Mouse (Mus musculus) left cerebral cortex, postnatal 25 days (tissue): Measurements from ENCODE around the gene Tmem199. TPM values are rescaled to one million over a fixed set of nuclear protein-coding genes. Genes with fewer than 3 reads are reported as not detected.

Experiments used
- DNase-seq, 2 experiments: peaks; one replicate each; pipeline ENCODE4 v3.0.0; 2022; ENCODE audit warnings: low spot score in 2 of 2, mixed read lengths in 1 of 2
- intact Hi-C: fragments of 180-260 bp; cut with DNase I; formaldehyde crosslinking; loops from one replicate; pipeline ENCODE4 v1.15.1; 2025
- total RNA-seq, 2 experiments: library from RNA; stranded (reverse); gene quantifications; 2 replicates each; pipeline ENCODE4 v1.2.3; 2021

The Tmem199 gene
- total RNA-seq, 2 experiments from 2014 or later, result 38.8 to 45.1 TPM

GRCm38 (mm10) chr11:78497071-78497541, 14.9 kb downstream of the Tmem199 start:
- intact Hi-C loops, result loop anchor here (1.0 kb wide), 1 partner anchor 15 kb away; the partner anchor contains the start of genes Poldip2 and Tmem199
- peak; percentile 46 to 66 for DNase-seq

- intact Hi-C loops, result no loop called here
- no peak for DNase-seq
Observed at GRCm38 (mm10) chr11:78495904-78496303, 16.1 kb downstream of the Tmem199 start.

GRCm38 (mm10) chr11:78490781-78491241, 21.2 kb downstream of the Tmem199 start:
- intact Hi-C loops, result no loop called here
- peak; percentile 63 to 64 for DNase-seq

- intact Hi-C loops, result no loop called here
Observed at GRCm38 (mm10) chr11:78488168-78488567, 23.8 kb downstream of the Tmem199 start.

GRCm38 (mm10) chr11:78483639-78484038, 28.3 kb downstream of the Tmem199 start:
- intact Hi-C loops, result no loop called here
- no peak for DNase-seq

More at GRCm38 (mm10) chr11:78488168-78488567, 23.8 kb downstream of the Tmem199 start:
- DNase-seq, result peak; percentile 75

- intact Hi-C loops, result no loop called here
- no peak for DNase-seq
Observed at GRCm38 (mm10) chr11:78475289-78475688, 36.7 kb downstream of the Tmem199 start.

GRCm38 (mm10) chr11:78471326-78472103, 40.5 kb downstream of the Tmem199 start:
- intact Hi-C loops, result no loop called here

GRCm38 (mm10) chr11:78467932-78468331, 44.0 kb downstream of the Tmem199 start:
- no peak for DNase-seq
- intact Hi-C loops, result no loop called here

More at GRCm38 (mm10) chr11:78471326-78472103, 40.5 kb downstream of the Tmem199 start:
- no peak for DNase-seq

- no peak for DNase-seq
- intact Hi-C loops, result no loop called here
Observed at GRCm38 (mm10) chr11:78467515-78467914, 44.5 kb downstream of the Tmem199 start.

GRCm38 (mm10) chr11:78466242-78466912, 45.6 kb downstream of the Tmem199 start:
- intact Hi-C loops, result no loop called here
- DNase-seq, result no peak

GRCm38 (mm10) chr11:78465568-78466180, 46.3 kb downstream of the Tmem199 start, which contains the start of gene Slc46a1:
Slc46a1 (plus strand) TSS chr11:78465697.
- DNase-seq, result peak; percentile 80 to 83
- intact Hi-C loops, result no loop called here

- intact Hi-C loops, result no loop called here
- DNase-seq, result no peak
Observed at GRCm38 (mm10) chr11:78465116-78465515, 46.9 kb downstream of the Tmem199 start.

- intact Hi-C loops, result no loop called here
- DNase-seq, result no peak
Observed at GRCm38 (mm10) chr11:78463286-78464036, 48.5 kb downstream of the Tmem199 start.

GRCm38 (mm10) chr11:78462669-78463068, 49.3 kb downstream of the Tmem199 start:
- intact Hi-C loops, result no loop called here
- no peak for DNase-seq

- intact Hi-C loops, result no loop called here
- DNase-seq, result no peak
Observed at GRCm38 (mm10) chr11:78461894-78462293, 50.1 kb downstream of the Tmem199 start.

- intact Hi-C loops, result no loop called here
- no peak for DNase-seq
Observed at GRCm38 (mm10) chr11:78458740-78459139, 53.2 kb downstream of the Tmem199 start.
